Mouse (Mus musculus) small intestine, adult 2 months (tissue): ENCODE data around the gene Cdhr3.

ENCODE experiments used
- CTCF ChIP-seq: fragments of 200-500 bp; IDR thresholded peaks from 2 replicates; pipeline ENCODE4 v1.5.1; 2012; ENCODE audit warnings: low read depth, mild to moderate bottlenecking, control low read depth, inconsistent platforms, low read length, moderate library complexity, mixed read lengths; ENCODE audit not compliant: insufficient replicate concordance, insufficient read length; ENCODE audit errors: extremely low read depth
- POLR2A ChIP-seq: fragments of 200-500 bp; IDR thresholded peaks from 2 replicates; pipeline ENCODE4 v1.6.1; 2012; ENCODE audit warnings: low read depth, mild to moderate bottlenecking, control low read depth, inconsistent platforms, low read length, moderate library complexity

GRCm38 (mm10) chr12:33064266-33064665 is 28.4 kb downstream of the Cdhr3 start:
- TF ChIP-seq POLR2A (no peak), CTCF (no peak)
